35 mouse cellular contexts compared by ENCODE assay signal in genomic region chr6:12831916-12832315, GRCm38 (mm10).
"Had no signal": no experiment of that assay in that cellular context is flagged by ENCODE, and none has a peak within 500 bp of the region (broad histone marks: within the 10 kb centered on the region; RNA-seq: fewer than 3 reads in every experiment).

No protein-coding gene starts in this region.

- H3K4me2 ChIP-seq: heart, embryonic 11.5 days; heart, embryonic 12.5 days; heart, embryonic 13.5 days; heart, embryonic 15.5 days; hindbrain, embryonic 12.5 days; hindbrain, embryonic 13.5 days; hindbrain, embryonic 14.5 days; hindbrain, embryonic 15.5 days; intestine, embryonic 15.5 days; kidney, embryonic 15.5 days had no signal

- H3K36me3 ChIP-seq: heart, embryonic 10.5 days; heart, embryonic 12.5 days; heart, embryonic 13.5 days; heart, embryonic 15.5 days; hindbrain, embryonic 10.5 days; hindbrain, embryonic 12.5 days; hindbrain, embryonic 13.5 days; hindbrain, embryonic 15.5 days; intestine, embryonic 15.5 days; kidney, embryonic 15.5 days had no signal

- ATAC-seq: hindbrain, embryonic 16.5 days; hindbrain, postnatal 0 days; inflammation-experienced regulatory T-cells, adult 6 months; intestine, embryonic 15.5 days; intestine, embryonic 16.5 days; intestine, postnatal 0 days had no signal

- H3K4me3 ChIP-seq: heart, embryonic 10.5 days; heart, embryonic 12.5 days; heart, embryonic 13.5 days; heart, embryonic 15.5 days; hindbrain, embryonic 10.5 days; hindbrain, embryonic 12.5 days; hindbrain, embryonic 13.5 days; hindbrain, embryonic 15.5 days; intestine, embryonic 15.5 days; kidney, embryonic 15.5 days; layer of hippocampus, adult 2 months had no signal

- H3K27me3 ChIP-seq: heart, embryonic 12.5 days; heart, embryonic 13.5 days; heart, embryonic 15.5 days; hindbrain, embryonic 12.5 days; hindbrain, embryonic 13.5 days; hindbrain, embryonic 15.5 days; intestine, embryonic 15.5 days; kidney, embryonic 15.5 days had no signal

- H3K9me3 ChIP-seq: heart, embryonic 10.5 days; heart, embryonic 13.5 days; heart, embryonic 15.5 days; hindbrain, embryonic 10.5 days; hindbrain, embryonic 13.5 days; hindbrain, embryonic 15.5 days; intestine, embryonic 15.5 days; kidney, embryonic 15.5 days had no signal

- H3K4me1 ChIP-seq: heart, embryonic 10.5 days; heart, embryonic 12.5 days; heart, embryonic 13.5 days; heart, embryonic 15.5 days; intestine, embryonic 15.5 days; kidney, embryonic 15.5 days had no signal

- H3K9ac ChIP-seq: heart, embryonic 12.5 days; heart, embryonic 13.5 days; heart, embryonic 15.5 days; hindbrain, embryonic 12.5 days; hindbrain, embryonic 13.5 days; hindbrain, embryonic 14.5 days; hindbrain, embryonic 15.5 days; intestine, embryonic 15.5 days; kidney, embryonic 15.5 days had no signal

- DNase-seq: heart, postnatal 10 days; heart, postnatal 14 days; heart, postnatal 36 days; heart, postnatal 4 days; kidney, adult 11 months; kidney, adult 18-20 months; kidney, adult 2 months; kidney, adult 8-10 months; kidney, adult 9 months; kidney, postnatal 10 days; kidney, postnatal 14 days; kidney, postnatal 25 days; kidney, postnatal 36 days; kidney, postnatal 4 days; layer of hippocampus, adult 9-11 months; layer of hippocampus, postnatal 36 days had no signal

- H3K27ac ChIP-seq: heart, embryonic 10.5 days; heart, embryonic 13.5 days; heart, embryonic 15.5 days; hindbrain, embryonic 10.5 days; hindbrain, embryonic 12.5 days; hindbrain, embryonic 13.5 days; hindbrain, embryonic 14.5 days; hindbrain, embryonic 15.5 days; hindbrain, postnatal 0 days; intestine, embryonic 15.5 days; kidney, embryonic 15.5 days; kidney, postnatal 0 days; layer of hippocampus, adult 2 months had no signal
